Mouse (Mus musculus) heart, embryonic 15.5 days (tissue): ENCODE measurements at regions not wholly inside any gene's neighbourhood (a gene's known extent, or its start where the extent isn't known, plus 50 kb on each side); places are given as distances from the start of the nearest gene placed in this dataset.

ENCODE experiments used
- ATAC-seq: fragments of 200-750 bp; cut with Nextera tagmentation; replicated peaks from 2 replicates; pipeline ENCODE4 v1.8.0; 2017; ENCODE audit warnings: low read depth, moderate TSS enrichment; ENCODE audit not compliant: insufficient number of reproducible peaks, insufficient read depth, low FRiP score
- H3K27ac ChIP-seq: fragments of 300-500 bp; sonication (generic); 2 replicates; pipeline ENCODE4 v1.5.1; 2015; ENCODE audit warnings: mild to moderate bottlenecking, inconsistent platforms
- H3K27me3 ChIP-seq: fragments of 300-500 bp; sonication (generic); 2 replicates; pipeline ENCODE4 v1.6.1; 2015; ENCODE audit warnings: inconsistent platforms
- H3K36me3 ChIP-seq: fragments of 300-500 bp; sonication (generic); 2 replicates; pipeline ENCODE4 v1.6.1; 2015; ENCODE audit warnings: mild to moderate bottlenecking, inconsistent platforms
- H3K4me1 ChIP-seq: fragments of 300-500 bp; sonication (generic); replicated peaks from 2 replicates; pipeline ENCODE4 v1.6.1; 2015; ENCODE audit warnings: inconsistent platforms
- H3K4me2 ChIP-seq: fragments of 300-500 bp; sonication (generic); 2 replicates; pipeline ENCODE4 v1.6.1; 2015; ENCODE audit warnings: inconsistent platforms, mild to moderate bottlenecking, moderate library complexity
- H3K4me3 ChIP-seq: fragments of 300-500 bp; sonication (generic); 2 replicates; pipeline ENCODE4 v1.5.1; 2015; ENCODE audit warnings: mild to moderate bottlenecking, inconsistent platforms
- H3K9ac ChIP-seq: fragments of 300-500 bp; sonication (generic); 2 replicates; pipeline ENCODE4 v1.6.1; 2015; ENCODE audit warnings: mild to moderate bottlenecking, inconsistent platforms
- H3K9me3 ChIP-seq: fragments of 300-500 bp; sonication (generic); replicated peaks from 2 replicates; pipeline ENCODE4 v1.6.1; 2016; ENCODE audit warnings: inconsistent platforms
- WGBS: fragments of 180-500 bp; shearing (Covaris S2); methylation state at CpG from one replicate; pipeline ENCODE4 v1.1.7; 2015; ENCODE audit warnings: mixed read lengths; 5-methylcytosine and 5-hydroxymethylcytosine counted together

DNA sequence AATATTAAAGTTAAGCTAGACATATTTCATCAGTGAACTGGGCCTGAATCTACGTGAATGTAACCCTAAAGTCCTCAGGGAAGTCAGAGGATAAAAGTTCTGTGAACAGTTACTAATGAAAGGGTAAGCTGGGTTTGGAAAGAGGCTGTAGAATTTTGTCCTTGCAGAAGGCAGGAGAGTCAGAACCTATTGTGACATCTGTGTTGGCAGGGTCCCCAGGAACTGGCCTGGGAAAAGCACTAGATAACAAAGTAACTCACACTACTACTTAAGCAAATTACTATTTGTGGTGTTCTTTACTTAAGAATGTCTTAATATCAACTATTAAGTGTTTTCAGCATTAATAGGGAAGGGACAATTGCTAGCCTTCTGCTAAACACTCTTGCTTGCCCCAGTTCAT, 320.5 kb downstream of the Fam198b start:
- Histone ChIP-seq H3K36me3 (no peaks in the 10 kb centered on the region), H3K4me1 (no peaks in the 10 kb centered on the region), H3K4me2 (no peak overlapping the region), H3K27ac (no peak overlapping the region), H3K9me3 (no peaks in the 10 kb centered on the region), H3K9ac (no peak overlapping the region), H3K27me3 (no peaks in the 10 kb centered on the region), H3K4me3 (no peak overlapping the region)
- no peak for ATAC-seq
- 72% methylated on average over 1 of the region's 1 CpGs for WGBS

DNA sequence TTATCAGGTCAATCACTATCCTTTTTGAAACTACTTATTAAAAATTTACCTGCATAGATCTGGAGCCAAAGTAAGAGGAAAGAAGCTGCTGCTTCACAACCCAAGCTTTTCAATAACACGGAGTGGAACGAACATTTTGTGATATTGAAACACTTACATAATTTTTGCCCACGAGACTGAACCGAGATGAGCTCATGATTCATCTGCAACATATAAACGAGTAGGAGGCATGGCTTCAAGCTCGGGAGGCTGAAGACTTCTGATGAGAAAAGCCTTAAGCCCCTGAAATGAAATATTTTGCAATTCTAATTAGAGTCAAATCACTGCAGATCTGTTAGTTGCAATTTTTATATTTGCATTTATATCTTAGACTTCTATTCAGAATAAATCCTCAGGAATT, 321.0 kb downstream of the Fam198b start:
- no peak overlapping the region for H3K4me3 ChIP-seq
- no peaks in the 10 kb centered on the region for H3K27me3 ChIP-seq
- ATAC-seq = no peak
- no peak overlapping the region for H3K4me2 ChIP-seq
- no peaks in the 10 kb centered on the region for H3K9me3 ChIP-seq
- no peak overlapping the region for H3K27ac ChIP-seq
- no peaks in the 10 kb centered on the region for H3K4me1 ChIP-seq
- WGBS = 74% methylated on average over 6 of the region's 6 CpGs
- H3K9ac ChIP-seq = no peak overlapping the region
- no peaks in the 10 kb centered on the region for H3K36me3 ChIP-seq

DNA sequence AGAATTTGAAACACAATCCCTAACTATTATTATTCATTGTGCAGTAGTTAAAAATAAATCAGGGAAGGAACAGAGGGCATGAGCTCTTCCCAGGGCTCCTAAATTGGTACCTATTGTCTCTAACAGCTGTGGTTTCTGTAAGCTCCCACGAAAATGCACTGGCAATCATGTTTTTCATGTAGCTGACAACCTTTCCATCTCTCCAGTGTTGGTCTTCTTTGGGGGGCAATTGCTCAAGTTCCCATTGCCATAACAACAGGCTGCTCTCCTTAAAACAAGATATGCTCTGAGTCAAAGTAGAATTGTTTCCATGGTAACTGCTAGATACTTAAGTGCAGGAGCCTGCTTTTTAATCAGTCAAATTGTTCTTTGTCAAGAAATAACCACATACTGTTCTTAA, 322.7 kb downstream of the Fam198b start:
- Histone ChIP-seq H3K4me3 (no peak overlapping the region), H3K9me3 (no peaks in the 10 kb centered on the region), H3K27ac (no peak overlapping the region), H3K9ac (no peak overlapping the region), H3K27me3 (no peaks in the 10 kb centered on the region), H3K4me2 (no peak overlapping the region), H3K4me1 (no peaks in the 10 kb centered on the region), H3K36me3 (no peaks in the 10 kb centered on the region)
- no peak for ATAC-seq
- WGBS = 28% methylated on average over 1 of the region's 1 CpGs

DNA sequence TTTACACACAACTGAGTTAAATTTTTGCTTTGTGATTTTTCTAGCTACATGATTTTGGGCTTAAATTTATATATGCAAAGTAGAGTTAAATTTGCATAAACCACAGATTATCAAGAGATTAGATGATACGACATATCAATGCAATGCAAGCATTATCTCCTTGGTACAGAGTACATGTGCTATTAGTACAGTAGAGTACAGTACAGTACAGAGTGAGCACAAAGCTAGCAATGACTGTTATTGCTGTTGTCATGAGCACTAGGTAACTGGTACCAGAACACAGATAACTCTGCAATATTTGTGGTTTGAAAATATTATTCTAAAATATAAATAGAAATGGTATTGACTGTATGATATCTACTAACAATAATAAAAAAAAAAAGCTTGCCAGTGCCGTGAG, 323.7 kb downstream of the Fam198b start:
- no peaks in the 10 kb centered on the region for H3K9me3 ChIP-seq
- no peak for ATAC-seq
- H3K4me1 ChIP-seq = no peaks in the 10 kb centered on the region
- no peak overlapping the region for H3K9ac ChIP-seq
- no peaks in the 10 kb centered on the region for H3K36me3 ChIP-seq
- H3K4me3 ChIP-seq = no peak overlapping the region
- no peak overlapping the region for H3K27ac ChIP-seq
- H3K4me2 ChIP-seq = no peak overlapping the region
- H3K27me3 ChIP-seq = no peaks in the 10 kb centered on the region
- 70% methylated on average over 2 of the region's 2 CpGs for WGBS

DNA sequence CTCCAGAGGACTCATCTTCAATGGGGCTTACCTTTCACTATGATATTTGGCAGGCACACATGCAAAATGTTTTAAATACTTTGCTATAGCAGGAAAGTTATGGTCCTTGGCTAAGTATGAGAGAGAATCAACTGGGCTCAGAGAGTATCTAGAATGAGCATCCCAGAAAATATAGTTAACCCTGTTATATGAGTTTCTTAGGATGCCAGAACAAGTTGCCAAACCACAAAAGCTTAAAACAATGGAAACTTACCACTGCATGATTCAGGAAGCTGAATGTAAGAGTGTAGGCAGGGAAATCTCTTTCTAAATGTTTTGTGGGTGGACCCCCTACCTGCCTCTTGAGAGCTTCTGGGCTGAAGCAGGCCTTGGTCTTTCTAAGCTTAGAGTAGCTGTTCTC, 325.3 kb downstream of the Fam198b start:
- Histone ChIP-seq H3K9me3 (no peaks in the 10 kb centered on the region), H3K9ac (no peak overlapping the region), H3K4me1 (no peaks in the 10 kb centered on the region), H3K4me2 (no peak overlapping the region), H3K27me3 (no peaks in the 10 kb centered on the region), H3K27ac (no peak overlapping the region), H3K4me3 (no peak overlapping the region), H3K36me3 (no peaks in the 10 kb centered on the region)
- no peak for ATAC-seq

DNA sequence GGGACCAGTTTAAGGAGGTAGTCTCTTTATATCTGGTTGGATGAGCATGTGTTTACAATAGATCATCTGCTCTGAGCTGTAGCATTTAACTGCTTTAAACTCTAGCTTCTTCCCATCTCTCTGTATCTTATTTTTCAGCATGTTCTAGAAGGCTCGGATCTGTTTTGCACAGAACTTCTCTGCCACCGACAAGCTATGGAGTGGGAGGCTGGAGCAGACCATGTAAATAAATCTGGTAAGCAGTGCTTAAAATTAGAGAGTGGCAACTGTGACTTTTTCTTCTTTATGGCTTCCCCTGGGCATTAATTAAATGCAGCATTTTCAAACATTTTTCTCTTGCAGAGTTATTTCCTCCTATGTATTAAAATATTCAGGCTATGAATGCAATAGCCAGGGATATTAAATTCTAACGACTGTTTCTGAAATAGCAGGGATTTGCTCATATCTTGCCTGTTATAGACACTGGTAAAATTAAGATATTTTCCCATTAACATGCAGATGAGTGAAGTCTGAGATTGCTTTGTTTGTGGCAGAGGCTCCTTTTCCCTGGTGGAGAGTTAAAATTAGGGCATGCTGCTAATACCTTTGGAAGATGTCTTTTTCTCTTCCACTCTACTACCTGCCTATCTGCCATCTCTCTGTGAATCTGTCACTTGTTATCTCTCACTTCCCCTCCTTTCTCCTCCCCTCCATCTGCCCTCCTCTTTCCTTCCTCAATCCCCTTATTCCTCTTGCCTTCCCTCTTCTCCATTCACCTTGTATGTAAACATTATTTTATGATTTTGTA, 327.2 kb downstream of the Fam198b start:
- Histone ChIP-seq H3K27ac (no peak overlapping the region), H3K4me1 (no peaks in the 10 kb centered on the region), H3K4me3 (no peak overlapping the region), H3K9me3 (no peaks in the 10 kb centered on the region), H3K27me3 (no peaks in the 10 kb centered on the region), H3K36me3 (no peaks in the 10 kb centered on the region), H3K9ac (no peak overlapping the region), H3K4me2 (no peak overlapping the region)
- ATAC-seq = no peak
- WGBS = 57% methylated on average over 3 of the region's 3 CpGs

DNA sequence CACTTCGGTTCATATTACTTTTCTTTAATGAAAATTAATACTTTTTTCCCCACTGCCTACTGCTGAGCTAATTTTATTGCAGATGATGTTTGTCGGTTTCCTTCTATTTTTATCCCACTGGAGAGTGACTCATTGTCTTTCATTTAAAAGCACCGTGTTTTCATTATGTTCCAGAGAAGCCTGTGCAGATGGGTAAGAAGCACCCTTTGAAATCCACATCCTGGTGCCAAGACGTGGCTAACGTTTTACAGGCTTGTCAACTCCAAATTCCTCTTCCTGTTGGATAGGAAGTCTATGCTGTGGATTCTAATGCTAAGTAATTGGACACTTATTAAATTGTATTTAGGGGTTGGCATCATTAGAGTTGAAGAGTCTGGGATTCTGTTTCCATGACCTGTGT, 364.3 kb downstream of the Fam198b start:
- Histone ChIP-seq H3K27ac (no peak overlapping the region), H3K4me3 (no peak overlapping the region), H3K27me3 (no peaks in the 10 kb centered on the region), H3K4me2 (no peak overlapping the region), H3K9ac (no peak overlapping the region), H3K9me3 (no peaks in the 10 kb centered on the region), H3K4me1 (no peaks in the 10 kb centered on the region; the same call in 1 of the 2 replicates), H3K36me3 (no peaks in the 10 kb centered on the region)
- ATAC-seq = no peak
- 34% methylated on average over 5 of the region's 5 CpGs for WGBS

DNA sequence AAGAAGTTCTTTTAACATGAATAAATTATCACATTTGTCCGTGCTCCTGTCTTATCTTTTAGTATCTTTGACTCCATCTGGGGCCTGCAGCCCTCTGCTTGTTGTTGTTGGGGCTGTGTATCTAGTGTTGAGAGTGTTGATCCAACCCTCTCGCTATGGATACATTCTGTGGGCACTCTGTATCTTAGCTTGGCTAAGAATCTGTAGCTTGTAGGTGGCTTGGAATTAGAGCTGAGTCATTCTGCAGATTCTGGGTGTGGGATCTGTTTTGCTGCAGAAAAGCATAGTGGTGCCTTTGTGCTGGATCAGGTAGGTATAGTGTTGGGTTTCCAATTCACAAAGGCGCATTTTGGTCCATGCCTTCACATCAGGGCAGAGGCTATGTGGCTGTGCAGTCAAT, 365.6 kb downstream of the Fam198b start:
- H3K27ac ChIP-seq = no peak overlapping the region
- no peaks in the 10 kb centered on the region for H3K9me3 ChIP-seq
- no peaks in the 10 kb centered on the region for H3K36me3 ChIP-seq
- no peak overlapping the region for H3K4me3 ChIP-seq
- 56% methylated on average over 3 of the region's 3 CpGs for WGBS
- no peaks in the 10 kb centered on the region; the same call in 1 of the 2 replicates for H3K4me1 ChIP-seq
- no peaks in the 10 kb centered on the region for H3K27me3 ChIP-seq
- ATAC-seq = no peak
- no peak overlapping the region for H3K9ac ChIP-seq
- no peak overlapping the region for H3K4me2 ChIP-seq

DNA sequence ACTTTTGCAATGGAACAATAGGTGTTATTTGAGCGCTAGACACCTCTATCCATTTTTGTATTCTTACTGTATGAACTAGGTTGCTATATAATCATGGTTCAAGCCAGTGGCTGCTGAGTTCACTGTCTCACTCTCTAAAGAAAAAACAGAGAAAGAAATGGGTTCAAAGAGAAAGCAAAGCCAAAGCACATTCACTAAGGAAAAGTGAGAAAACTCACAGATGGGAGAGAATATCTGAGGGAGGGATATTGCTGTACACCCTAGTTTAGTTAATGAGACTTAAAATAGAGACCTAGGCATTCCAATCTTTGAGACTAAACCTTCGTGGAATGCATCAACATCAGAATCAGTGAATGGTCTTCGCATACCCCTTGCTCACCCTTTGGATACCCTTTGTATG, 371.0 kb downstream of the Fam198b start:
- H3K27me3 ChIP-seq = no peaks in the 10 kb centered on the region
- no peaks in the 10 kb centered on the region for H3K9me3 ChIP-seq
- H3K4me2 ChIP-seq = no peak overlapping the region
- 81% methylated on average over 3 of the region's 3 CpGs for WGBS
- no peaks in the 10 kb centered on the region for H3K36me3 ChIP-seq
- no peak for ATAC-seq
- no peak overlapping the region for H3K9ac ChIP-seq
- H3K4me3 ChIP-seq = no peak overlapping the region
- H3K27ac ChIP-seq = no peak overlapping the region
- H3K4me1 ChIP-seq = no peaks in the 10 kb centered on the region

DNA sequence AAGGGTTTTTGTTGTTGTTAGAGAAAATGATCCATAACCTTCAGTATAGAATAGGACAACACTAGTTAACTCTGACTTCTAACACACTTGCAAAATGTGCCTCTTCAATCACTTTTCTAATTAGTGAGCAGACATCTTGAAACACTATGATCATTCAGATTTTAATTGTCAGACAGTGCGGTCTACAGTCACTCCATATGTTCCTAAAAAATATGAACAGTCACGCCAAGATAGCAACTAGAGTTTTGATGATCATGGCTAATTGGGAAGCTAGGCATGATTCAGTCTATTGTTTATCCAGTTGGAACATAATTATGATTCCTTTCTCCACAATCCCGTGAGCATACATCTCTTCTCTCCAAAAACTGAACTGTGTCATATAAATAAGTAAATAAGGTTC, 372.1 kb downstream of the Fam198b start:
- Histone ChIP-seq H3K36me3 (no peaks in the 10 kb centered on the region), H3K4me1 (no peaks in the 10 kb centered on the region), H3K27me3 (no peaks in the 10 kb centered on the region), H3K4me2 (no peak overlapping the region), H3K4me3 (no peak overlapping the region), H3K9ac (no peak overlapping the region), H3K27ac (no peak overlapping the region), H3K9me3 (no peaks in the 10 kb centered on the region)
- 81% methylated on average over 3 of the region's 3 CpGs for WGBS
- ATAC-seq = no peak

DNA sequence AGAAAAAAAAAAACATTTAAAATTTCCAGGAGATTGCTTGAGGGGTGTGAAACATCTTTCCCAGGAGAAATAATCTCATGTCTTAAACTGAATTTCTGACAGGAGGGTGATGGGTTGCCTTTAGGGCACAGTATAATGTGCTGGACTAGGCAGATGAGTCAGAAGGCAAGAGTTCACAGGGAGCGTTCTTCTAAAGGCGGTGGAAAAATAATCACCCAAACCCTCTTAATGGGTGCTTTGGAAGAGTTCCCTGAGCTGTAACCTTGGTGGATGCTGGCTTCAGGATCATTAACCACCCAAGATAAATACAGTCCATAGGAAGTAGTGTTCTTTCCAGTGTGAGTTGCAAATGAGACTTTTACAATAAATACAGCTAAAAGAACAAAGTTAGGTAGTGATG, 378.8 kb downstream of the Fam198b start:
- 79% methylated on average over 2 of the region's 2 CpGs for WGBS
- H3K36me3 ChIP-seq = no peaks in the 10 kb centered on the region
- H3K9me3 ChIP-seq = no peaks in the 10 kb centered on the region
- H3K4me3 ChIP-seq = no peak overlapping the region
- no peak overlapping the region for H3K9ac ChIP-seq
- H3K27ac ChIP-seq = no peak overlapping the region
- H3K4me2 ChIP-seq = no peak overlapping the region
- no peaks in the 10 kb centered on the region for H3K27me3 ChIP-seq
- no peaks in the 10 kb centered on the region for H3K4me1 ChIP-seq
- ATAC-seq = no peak

DNA sequence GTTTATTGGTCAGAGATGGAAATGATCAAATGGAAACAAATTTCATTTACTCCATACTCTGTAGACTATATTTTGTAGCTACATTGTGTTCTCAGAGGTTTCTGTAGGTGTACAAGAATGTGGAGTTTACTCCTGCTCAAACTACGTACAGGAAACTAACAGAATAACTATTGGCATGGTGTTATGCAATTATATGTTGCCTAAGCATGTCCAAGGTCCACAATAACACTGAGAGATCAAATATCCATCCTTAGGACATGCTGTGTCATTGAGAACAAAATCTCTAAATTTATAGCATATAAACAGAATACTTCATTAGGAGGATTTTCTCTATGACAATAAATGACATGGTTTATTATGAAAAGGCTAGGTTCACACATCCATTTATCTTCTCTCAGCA, 400.3 kb downstream of the Fam198b start:
- no peaks in the 10 kb centered on the region for H3K4me1 ChIP-seq
- H3K4me2 ChIP-seq = no peak overlapping the region
- no peaks in the 10 kb centered on the region for H3K9me3 ChIP-seq
- no peaks in the 10 kb centered on the region for H3K27me3 ChIP-seq
- no peak overlapping the region for H3K4me3 ChIP-seq
- H3K27ac ChIP-seq = no peak overlapping the region
- no peak for ATAC-seq
- WGBS = 73% methylated on average over 1 of the region's 1 CpGs
- no peaks in the 10 kb centered on the region for H3K36me3 ChIP-seq
- no peak overlapping the region for H3K9ac ChIP-seq
